Mouse (Mus musculus) liver, embryonic 16.5 days (tissue): ENCODE measurements at regions not wholly inside any gene's neighbourhood (a gene's known extent, or its start where the extent isn't known, plus 50 kb on each side); places are given as distances from the start of the nearest gene placed in this dataset.
A peak's percentile ranks its signal among the peaks of the same experiment; 100 is the strongest.

Source experiments
- ATAC-seq: fragments of 200-750 bp; cut with Nextera tagmentation; 2 replicates; pipeline ENCODE4 v1.8.0; 2017; ENCODE audit warnings: low read depth, mild to moderate bottlenecking, moderate number of reproducible peaks, moderate library complexity
- H3K27ac ChIP-seq: fragments of 300-500 bp; sonication (generic); 2 replicates; pipeline ENCODE4 v1.5.1; 2014; ENCODE audit warnings: mild to moderate bottlenecking, low read length
- H3K27me3 ChIP-seq: fragments of 300-500 bp; sonication (generic); 2 replicates; pipeline ENCODE4 v1.6.1; 2014; ENCODE audit warnings: low read depth, low read length, mixed read lengths; ENCODE audit not compliant: control insufficient read depth, insufficient read depth
- H3K36me3 ChIP-seq: fragments of 300-500 bp; sonication (generic); 2 replicates; pipeline ENCODE4 v1.6.1; 2014; ENCODE audit warnings: mild to moderate bottlenecking; ENCODE audit not compliant: control insufficient read depth, insufficient read depth
- H3K4me1 ChIP-seq: fragments of 300-500 bp; sonication (generic); 2 replicates; pipeline ENCODE4 v1.6.1; 2014; ENCODE audit warnings: low read depth, low read length, mixed read lengths; ENCODE audit not compliant: control insufficient read depth
- H3K4me2 ChIP-seq: fragments of 300-500 bp; sonication (generic); 2 replicates; pipeline ENCODE4 v1.6.1; 2014; ENCODE audit warnings: low read depth, low read length, mixed read lengths
- H3K4me3 ChIP-seq: fragments of 300-500 bp; sonication (generic); 2 replicates; pipeline ENCODE4 v1.5.1; 2014; ENCODE audit warnings: low read depth, mild to moderate bottlenecking, low read length
- H3K9ac ChIP-seq: fragments of 300-500 bp; sonication (generic); 2 replicates; pipeline ENCODE4 v1.6.1; 2014; ENCODE audit warnings: low read depth, low read length
- H3K9me3 ChIP-seq: fragments of 300-500 bp; sonication (generic); replicated peaks from 2 replicates; pipeline ENCODE4 v1.6.1; 2016; ENCODE audit warnings: low read length; ENCODE audit not compliant: control insufficient read depth
- WGBS: fragments of 180-500 bp; shearing (Covaris S2); extraction: QIAGEN DNeasy Blood & Tissue Kit; methylation state at CpG from one replicate; pipeline ENCODE4 v1.1.7; 2014; ENCODE audit not compliant: insufficient replicate concordance; 5-methylcytosine and 5-hydroxymethylcytosine counted together

DNA sequence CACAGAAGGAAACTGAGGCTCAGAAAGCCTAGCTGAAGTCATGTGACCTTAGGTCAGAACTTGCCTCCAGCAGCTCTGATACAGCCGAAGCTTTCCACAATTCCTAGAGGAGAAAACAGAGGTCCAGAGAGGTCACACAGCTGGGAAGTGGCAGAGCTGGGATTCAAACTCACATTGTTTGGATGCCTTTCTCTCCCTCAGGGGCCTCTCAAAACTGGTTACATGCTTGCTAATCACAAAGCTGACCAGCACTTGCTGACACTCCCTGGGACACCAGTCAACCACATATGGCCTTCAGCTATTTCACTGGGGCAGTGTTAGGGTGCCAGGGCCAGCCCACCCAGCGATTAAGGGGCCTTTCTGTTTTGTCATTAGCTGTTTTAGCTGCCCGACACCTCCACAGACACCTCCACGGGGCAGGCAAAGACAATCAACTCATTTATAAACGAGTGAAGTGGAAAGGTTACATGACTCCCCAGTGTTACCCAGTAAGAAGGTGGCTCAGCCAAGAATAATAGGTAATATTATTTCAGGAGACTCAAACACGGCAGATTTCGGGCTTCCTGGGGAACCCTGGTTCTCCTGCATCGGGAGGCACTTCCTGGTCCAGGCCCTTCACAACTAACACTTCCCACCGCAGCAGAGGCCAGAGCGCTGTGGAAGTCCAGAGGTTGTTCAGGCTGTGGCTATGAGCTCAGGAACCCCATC lies 71.4 kb downstream of the 2410131K14Rik start:
- Histone ChIP-seq H3K4me3 (no peak overlapping the region), H3K27me3 (peaks cover 11% of the 10 kb centered on the region), H3K9me3 (no peaks in the 10 kb centered on the region), H3K36me3 (no peaks in the 10 kb centered on the region), H3K9ac (no peak overlapping the region), H3K4me1 (no peaks in the 10 kb centered on the region), H3K4me2 (no peak overlapping the region), H3K27ac (no peak overlapping the region)
- ATAC-seq, result no peak
- WGBS, result 44% methylated on average over 10 of the region's 10 CpGs

DNA sequence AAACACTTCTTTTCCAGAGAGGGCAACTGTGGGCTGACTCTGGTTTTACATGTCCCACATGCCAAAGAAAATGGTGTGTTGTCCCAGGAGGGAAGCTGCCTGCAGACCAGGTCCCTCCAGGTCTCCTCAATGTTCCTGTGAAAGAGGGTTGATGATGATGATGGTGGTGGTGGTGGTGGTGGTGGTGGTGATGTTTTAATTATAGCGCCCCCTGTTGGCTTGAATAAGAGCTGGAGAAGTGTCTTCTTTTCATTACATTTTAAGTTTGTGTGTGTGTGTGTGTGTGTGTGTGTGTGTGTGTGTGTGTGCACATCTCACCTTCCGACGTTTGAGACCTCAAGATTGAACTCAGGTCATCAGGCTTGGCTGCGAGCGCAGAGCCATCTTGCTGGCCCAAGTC lies 73.0 kb downstream of the 2410131K14Rik start:
- no peaks in the 10 kb centered on the region for H3K4me1 ChIP-seq
- H3K9ac ChIP-seq, result no peak overlapping the region
- ATAC-seq, result no peak
- no peak overlapping the region for H3K4me3 ChIP-seq
- peaks cover 11% of the 10 kb centered on the region for H3K27me3 ChIP-seq
- H3K4me2 ChIP-seq, result no peak overlapping the region
- WGBS, result 56% methylated on average over 5 of the region's 5 CpGs
- H3K27ac ChIP-seq, result no peak overlapping the region
- no peaks in the 10 kb centered on the region for H3K36me3 ChIP-seq
- H3K9me3 ChIP-seq, result no peaks in the 10 kb centered on the region

- Histone ChIP-seq H3K9me3 (no peaks in the 10 kb centered on the region), H3K27ac (no peak overlapping the region), H3K36me3 (no peaks in the 10 kb centered on the region), H3K27me3 (peaks cover 11% of the 10 kb centered on the region), H3K4me1 (no peaks in the 10 kb centered on the region), H3K4me3 (no peak overlapping the region), H3K4me2 (no peak overlapping the region), H3K9ac (no peak overlapping the region)
- 14% methylated on average over 13 of the region's 15 CpGs for WGBS
- ATAC-seq, result no peak
Observed at GRCm38 (mm10) chr5:118318883-118319282, 73.9 kb downstream of the 2410131K14Rik start.

- Histone ChIP-seq H3K4me1 (no peaks in the 10 kb centered on the region), H3K27ac (no peak overlapping the region), H3K9ac (no peak overlapping the region), H3K4me3 (no peak overlapping the region), H3K27me3 (peaks cover 17% of the 10 kb centered on the region), H3K9me3 (no peaks in the 10 kb centered on the region), H3K36me3 (no peaks in the 10 kb centered on the region), H3K4me2 (no peak overlapping the region)
- no peak for ATAC-seq
- 51% methylated on average over 18 of the region's 18 CpGs for WGBS
Observed at GRCm38 (mm10) chr5:118321719-118322455, 76.9 kb downstream of the 2410131K14Rik start.

GRCm38 (mm10) chr5:118323151-118323550 lies 78.1 kb downstream of the 2410131K14Rik start:
- no peaks in the 10 kb centered on the region for H3K4me1 ChIP-seq
- no peak for ATAC-seq
- no peak overlapping the region for H3K27ac ChIP-seq
- H3K9me3 ChIP-seq, result no peaks in the 10 kb centered on the region
- 58% methylated on average over 2 of the region's 2 CpGs for WGBS
- H3K36me3 ChIP-seq, result no peaks in the 10 kb centered on the region
- no peak overlapping the region for H3K4me3 ChIP-seq
- peaks cover 27% of the 10 kb centered on the region for H3K27me3 ChIP-seq
- no peak overlapping the region for H3K9ac ChIP-seq
- no peak overlapping the region for H3K4me2 ChIP-seq

- no peak; the same call in 1 of the 2 replicates for ATAC-seq
- H3K9me3 ChIP-seq, result no peaks in the 10 kb centered on the region
- peak overlapping the region; percentile 31 for H3K4me3 ChIP-seq
- H3K36me3 ChIP-seq, result no peaks in the 10 kb centered on the region
- H3K4me1 ChIP-seq, result no peaks in the 10 kb centered on the region; the same call in 1 of the 2 replicates
- no peak overlapping the region for H3K9ac ChIP-seq
- no peak overlapping the region for H3K27ac ChIP-seq
- H3K4me2 ChIP-seq, result peak overlapping the region; percentile 48
- WGBS, result 1% methylated on average over 18 of the region's 18 CpGs
- H3K27me3 ChIP-seq, result peaks cover 53% of the 10 kb centered on the region
Observed at GRCm38 (mm10) chr5:118326837-118327541, 82.0 kb downstream of the 2410131K14Rik start.

- no peak overlapping the region for H3K4me3 ChIP-seq
- peaks cover 64% of the 10 kb centered on the region for H3K27me3 ChIP-seq
- no peaks in the 10 kb centered on the region for H3K9me3 ChIP-seq
- H3K27ac ChIP-seq, result no peak overlapping the region
- WGBS, result 7% methylated on average over 28 of the region's 28 CpGs
- no peak for ATAC-seq
- H3K9ac ChIP-seq, result no peak overlapping the region
- peak overlapping the region; percentile 48 for H3K4me2 ChIP-seq
- no peaks in the 10 kb centered on the region for H3K36me3 ChIP-seq
- no peaks in the 10 kb centered on the region; the same call in 1 of the 2 replicates for H3K4me1 ChIP-seq
Observed at GRCm38 (mm10) chr5:118327961-118328712, 83.1 kb downstream of the 2410131K14Rik start.

DNA sequence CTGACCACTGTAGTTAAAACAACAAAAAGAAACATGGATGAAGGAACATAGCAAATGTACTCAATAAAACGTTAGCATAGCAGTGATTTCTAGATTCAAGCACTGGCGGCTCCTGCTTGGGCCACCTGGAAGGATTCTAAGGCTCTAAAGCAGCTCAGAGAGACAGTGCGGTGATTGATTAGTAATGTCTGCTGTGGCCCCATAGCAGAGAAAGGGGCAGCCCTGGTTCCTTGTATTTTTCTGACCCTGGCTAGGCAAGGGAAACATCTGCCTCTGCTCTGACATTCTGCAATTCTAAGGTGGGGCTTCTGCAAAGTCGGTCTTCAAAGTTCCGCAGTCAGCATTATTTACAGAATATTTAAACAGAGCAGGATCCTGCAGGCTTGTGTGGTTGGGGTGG lies 84.1 kb downstream of the 2410131K14Rik start:
- Histone ChIP-seq H3K4me2 (no peak overlapping the region), H3K9me3 (no peaks in the 10 kb centered on the region), H3K4me1 (no peaks in the 10 kb centered on the region; the same call in 1 of the 2 replicates), H3K27me3 (peaks cover 70% of the 10 kb centered on the region), H3K9ac (no peak overlapping the region), H3K27ac (no peak overlapping the region), H3K36me3 (no peaks in the 10 kb centered on the region), H3K4me3 (no peak overlapping the region)
- ATAC-seq, result no peak
- 55% methylated on average over 5 of the region's 5 CpGs for WGBS
